Mouse (Mus musculus) neural tube, embryonic 11.5 days (tissue): ENCODE measurements around the gene Smad1. TPM values are rescaled to one million over a fixed set of nuclear protein-coding genes. Genes with fewer than 3 reads are reported as not detected.

Source experiments
- ATAC-seq: fragments of 200-750 bp; cut with Nextera tagmentation; 2 replicates; pipeline ENCODE4 v1.8.0; 2017; ENCODE audit warnings: moderate number of reproducible peaks, mild to moderate bottlenecking, moderate TSS enrichment, moderate library complexity; ENCODE audit not compliant: insufficient read depth, low FRiP score, low TSS enrichment
- DNase-seq: peaks from one replicate; pipeline ENCODE4 v3.0.0-alpha.2; 2015; ENCODE audit warnings: low spot score
- H3K27ac ChIP-seq: fragments of 300-500 bp; sonication (generic); 2 replicates; pipeline ENCODE4 v1.5.1; 2014; ENCODE audit warnings: low read depth, mild to moderate bottlenecking, low read length
- H3K27me3 ChIP-seq: fragments of 300-500 bp; sonication (generic); 2 replicates; pipeline ENCODE4 v1.6.1; 2014; ENCODE audit warnings: mild to moderate bottlenecking, low read length, mixed read lengths; ENCODE audit not compliant: control insufficient read depth, insufficient read depth
- H3K36me3 ChIP-seq: fragments of 300-500 bp; sonication (generic); 2 replicates; pipeline ENCODE4 v1.6.1; 2014; ENCODE audit warnings: mild to moderate bottlenecking, low read length, moderate library complexity, mixed read lengths; ENCODE audit not compliant: control insufficient read depth, insufficient read depth
- H3K4me1 ChIP-seq: fragments of 300-500 bp; sonication (generic); 2 replicates; pipeline ENCODE4 v1.6.1; 2014; ENCODE audit warnings: low read length, mixed read lengths; ENCODE audit not compliant: control insufficient read depth, insufficient read depth
- H3K4me2 ChIP-seq: fragments of 300-500 bp; sonication (generic); 2 replicates; pipeline ENCODE4 v1.6.1; 2014; ENCODE audit warnings: low read depth, mild to moderate bottlenecking, moderate library complexity
- H3K4me3 ChIP-seq: fragments of 300-500 bp; sonication (generic); 2 replicates; pipeline ENCODE4 v1.5.1; 2014; ENCODE audit warnings: low read depth, low read length
- H3K9ac ChIP-seq: fragments of 300-500 bp; sonication (generic); 2 replicates; pipeline ENCODE4 v1.6.1; 2014; ENCODE audit warnings: mild to moderate bottlenecking, low read length
- H3K9me3 ChIP-seq: fragments of 300-500 bp; sonication (generic); 2 replicates; pipeline ENCODE4 v1.6.1; 2016; ENCODE audit warnings: low read length; ENCODE audit not compliant: control insufficient read depth
- WGBS: fragments of 180-500 bp; shearing (Covaris S2); extraction: QIAGEN DNeasy Blood & Tissue Kit; methylation state at CpG from one replicate; pipeline ENCODE4 v1.1.7; 2014; 5-methylcytosine and 5-hydroxymethylcytosine counted together
- polyA plus RNA-seq: library from polyadenylated mRNA; unstranded; fragments of >200 nt; fragmentation: Nextera tagmentation; extraction: Ambion mirVana; gene quantifications from 2 replicates; pipeline ENCODE4 v1.2.1, GENCODE M21; 2014

The Smad1 gene
- polyA plus RNA-seq, 1 experiment from 2014 or later, result 72.5 TPM

- Histone ChIP-seq H3K27me3 (no peaks in the 10 kb centered on the region), H3K9ac (peak overlapping the region; percentile 86; the same call in 1 of the 2 replicates), H3K36me3 (no peaks in the 10 kb centered on the region), H3K4me1 (peaks cover 10% of the 10 kb centered on the region; the same call in 1 of the 2 replicates), H3K4me3 (peak overlapping the region; percentile 55), H3K9me3 (no peaks in the 10 kb centered on the region), H3K4me2 (peak overlapping the region; percentile 79), H3K27ac (no peak overlapping the region)
- DNase-seq (no peak), ATAC-seq (no peak)
- WGBS, result 69% methylated on average over 3 of the region's 3 CpGs
Observed at GRCm38 (mm10) chr8:79293841-79294240, 105.5 kb downstream of the Smad1 start.

DNA sequence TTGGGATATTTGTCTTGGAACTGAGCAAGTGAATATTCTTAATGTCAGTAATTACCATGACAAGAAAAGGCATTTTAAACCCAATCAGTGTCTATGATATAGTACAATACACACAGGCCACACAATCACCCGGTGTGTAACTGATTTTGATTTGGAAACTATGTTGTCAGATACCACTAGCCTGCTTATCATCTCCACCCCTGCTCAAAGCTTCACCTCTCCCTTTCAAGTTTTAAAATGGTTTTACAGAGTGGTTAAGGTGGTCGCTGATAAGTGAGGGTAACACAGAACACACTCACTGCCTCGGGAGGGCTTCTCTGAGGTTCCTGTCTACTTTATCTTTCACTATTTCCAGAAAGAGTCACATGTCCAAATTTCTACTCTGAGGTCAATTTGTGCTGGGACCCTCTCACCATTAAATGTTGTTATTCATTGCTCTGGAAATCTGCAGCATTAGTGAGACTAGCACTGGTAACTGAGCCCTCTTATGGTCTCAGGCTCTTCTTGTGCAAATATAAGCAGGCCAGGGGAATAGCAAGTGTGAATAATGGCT, 106.5 kb downstream of the Smad1 start:
- no peak for DNase-seq
- Histone ChIP-seq H3K4me3 (no peak overlapping the region), H3K27ac (no peak overlapping the region), H3K9ac (no peak overlapping the region), H3K4me2 (peak overlapping the region; percentile 79; the same call in 1 of the 2 replicates), H3K4me1 (peaks cover 10% of the 10 kb centered on the region; the same call in 1 of the 2 replicates), H3K9me3 (no peaks in the 10 kb centered on the region), H3K36me3 (no peaks in the 10 kb centered on the region), H3K27me3 (no peaks in the 10 kb centered on the region)
- 98% methylated on average over 3 of the region's 3 CpGs for WGBS
- no peak for ATAC-seq

DNA sequence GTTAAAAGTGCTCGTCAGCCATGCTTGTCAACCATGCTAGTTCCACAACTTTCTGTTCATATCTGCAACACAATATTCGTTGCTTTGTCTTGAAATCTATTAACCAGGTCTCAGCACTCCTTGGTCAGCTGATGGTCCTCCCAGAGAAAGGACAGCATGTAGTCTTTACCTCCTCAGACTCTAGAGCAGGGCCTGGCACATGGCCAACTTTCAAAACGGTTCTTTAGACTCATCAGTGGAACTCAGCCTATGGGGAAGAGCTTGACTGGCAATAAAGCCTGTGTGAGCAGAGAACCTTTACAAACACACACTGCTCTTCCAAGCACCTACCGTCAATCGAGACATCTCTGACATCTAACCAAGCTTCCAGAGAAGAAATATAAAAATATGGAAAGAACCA, 109.7 kb downstream of the Smad1 start:
- ATAC-seq (no peak), DNase-seq (no peak)
- H3K4me3 ChIP-seq, result no peak overlapping the region
- 0 out of 2 replicates have a peak, but pooled peaks cover 6% of the 10 kb centered on the region for H3K4me1 ChIP-seq
- no peaks in the 10 kb centered on the region for H3K27me3 ChIP-seq
- no peak overlapping the region for H3K4me2 ChIP-seq
- no peaks in the 10 kb centered on the region for H3K36me3 ChIP-seq
- H3K9me3 ChIP-seq, result no peaks in the 10 kb centered on the region
- H3K9ac ChIP-seq, result no peak overlapping the region
- 86% methylated on average over 5 of the region's 5 CpGs for WGBS
- H3K27ac ChIP-seq, result no peak overlapping the region

DNA sequence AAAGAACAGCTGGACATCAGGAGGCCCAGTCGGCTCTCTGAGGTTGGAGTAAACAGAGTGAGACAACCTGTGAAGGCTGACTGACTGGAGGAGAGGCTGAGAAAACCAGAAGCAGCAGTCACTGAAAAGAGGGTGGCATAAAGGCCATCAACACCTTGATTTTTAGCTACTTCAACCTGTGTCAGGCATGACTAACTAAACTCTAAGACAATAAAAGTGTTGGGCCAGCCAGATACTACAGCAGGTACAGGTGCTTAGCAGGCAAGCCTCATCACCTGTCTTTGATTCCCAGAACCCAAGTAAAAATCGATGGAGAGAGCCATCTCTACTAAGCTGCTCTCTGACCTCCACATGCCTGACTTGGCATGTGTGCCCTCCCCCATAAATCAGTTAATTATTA, 110.6 kb downstream of the Smad1 start:
- H3K27me3 ChIP-seq, result no peaks in the 10 kb centered on the region
- H3K4me1 ChIP-seq, result 0 out of 2 replicates have a peak, but pooled peaks cover 4% of the 10 kb centered on the region
- no peak for DNase-seq
- H3K27ac ChIP-seq, result no peak overlapping the region
- no peak overlapping the region for H3K4me2 ChIP-seq
- no peak overlapping the region for H3K9ac ChIP-seq
- H3K9me3 ChIP-seq, result no peaks in the 10 kb centered on the region
- WGBS, result 73% methylated on average over 2 of the region's 2 CpGs
- H3K4me3 ChIP-seq, result no peak overlapping the region
- no peaks in the 10 kb centered on the region for H3K36me3 ChIP-seq
- ATAC-seq, result no peak

Other genes starting within 250 kb of the Smad1 start
- gene 1700011L22Rik, start 150.9 kb downstream of the Smad1 start, polyA plus RNA-seq, result not detected in 2 replicates
- 11.8 and 12.4 TPM in 2 replicates for gene Mmaa, start 104.6 kb downstream of the Smad1 start, polyA plus RNA-seq
- gene Otud4, start 240.1 kb upstream of the Smad1 start, polyA plus RNA-seq, result 25.8 and 26.5 TPM in 2 replicates